8 mouse cellular contexts compared by ENCODE assay signal in the genomic region with DNA sequence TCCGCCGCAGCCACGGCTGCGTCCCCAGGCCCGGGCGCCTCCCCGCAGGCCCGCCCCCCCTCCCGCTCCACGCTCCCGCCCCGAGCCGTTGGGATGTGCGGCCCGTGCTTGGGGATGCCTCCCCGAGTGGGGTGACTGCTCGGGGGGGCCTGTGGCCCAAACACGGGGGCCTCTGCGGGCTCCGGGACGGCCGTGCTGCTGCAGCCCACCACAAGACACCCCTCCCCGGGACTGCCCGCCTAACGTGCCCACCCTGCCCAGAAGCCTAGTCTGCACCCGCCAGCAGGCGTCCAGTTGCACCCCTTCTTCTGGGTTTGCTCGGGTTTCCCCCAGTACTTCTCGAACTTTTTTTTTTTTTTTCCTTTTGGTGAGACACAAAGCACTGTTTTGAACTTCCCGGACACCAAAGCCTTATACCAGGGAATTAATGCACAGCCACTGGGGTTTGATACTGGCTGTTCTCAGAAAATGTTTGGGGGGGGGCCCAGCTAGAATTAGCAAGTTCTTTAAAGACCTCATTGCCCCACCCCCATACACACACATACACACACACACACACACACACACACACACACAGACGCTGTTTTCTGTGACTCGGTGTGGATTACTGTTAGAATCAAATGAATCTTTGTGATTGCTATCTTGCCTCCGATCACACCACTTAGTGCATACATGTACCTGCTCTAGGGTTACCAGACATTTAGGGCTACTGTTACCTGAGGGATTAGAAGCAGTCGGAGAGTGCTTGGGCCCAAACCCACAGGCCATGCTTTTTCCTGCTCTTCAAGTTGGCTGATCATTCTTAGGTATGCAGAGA. TPM values are rescaled to one million over a fixed set of nuclear protein-coding genes. Genes with fewer than 3 reads are reported as not detected.
DNase-seq lines count a peak whose midpoint lies in the region; ATAC-seq and TF ChIP-seq lines count a peak whose summit lies in the region.

No protein-coding gene starts in this region.

- H3K27ac ChIP-seq in kidney, embryonic 14.5 days (ENCODE audit: low read depth, low read length) = peak overlapping the region; percentile 100
- H3K27ac ChIP-seq in ES-Bruce4 (ENCODE audit: insufficient read depth, low read length) = no peak overlapping the region
- peak overlapping the region; percentile 65 for H3K27ac ChIP-seq in hindbrain, embryonic 15.5 days (replicated peaks)
- H3K27ac ChIP-seq in midbrain, embryonic 12.5 days (replicated peaks) = peak overlapping the region; percentile 100

- H3K4me2 ChIP-seq in kidney, embryonic 14.5 days (replicated peaks; ENCODE audit: low read depth, low read length) = peak overlapping the region; percentile 89
- H3K4me2 ChIP-seq in hindbrain, embryonic 15.5 days = peak overlapping the region; percentile 98
- H3K4me2 ChIP-seq in midbrain, embryonic 12.5 days (replicated peaks) = peak overlapping the region; percentile 95

- H3K27me3 ChIP-seq in kidney, embryonic 14.5 days (ENCODE audit: control insufficient read depth, insufficient read depth, low read length) = no peaks in the 10 kb centered on the region
- H3K27me3 ChIP-seq in ES-Bruce4 (ENCODE audit: control insufficient read depth, insufficient read depth, low read length, poor library complexity, severe bottlenecking) = no peaks in the 10 kb centered on the region
- H3K27me3 ChIP-seq in hindbrain, embryonic 15.5 days = no peaks in the 10 kb centered on the region
- H3K27me3 ChIP-seq in midbrain, embryonic 12.5 days = no peaks in the 10 kb centered on the region

- H3K4me1 ChIP-seq in kidney, embryonic 14.5 days (ENCODE audit: control insufficient read depth, insufficient read depth, low read length) = peaks cover 13% of the 10 kb centered on the region
- H3K4me1 ChIP-seq in ES-Bruce4 (ENCODE audit: control insufficient read depth, insufficient read depth, low read length) = no peaks in the 10 kb centered on the region
- peaks cover 20% of the 10 kb centered on the region for H3K4me1 ChIP-seq in hindbrain, embryonic 15.5 days (replicated peaks)
- peaks cover 22% of the 10 kb centered on the region for H3K4me1 ChIP-seq in midbrain, embryonic 12.5 days

- ATAC-seq in kidney, embryonic 14.5 days (ENCODE audit: low FRiP score, low TSS enrichment) = peak; percentile 41
- peak; percentile 40; the same call in 1 of the 2 replicates for ATAC-seq in hindbrain, embryonic 15.5 days (ENCODE audit: low FRiP score, low read depth)
- ATAC-seq in midbrain, embryonic 12.5 days (ENCODE audit: low FRiP score, low read depth) = peak; percentile 61

- peaks cover 16% of the 10 kb centered on the region for H3K36me3 ChIP-seq in kidney, embryonic 14.5 days (ENCODE audit: control insufficient read depth, insufficient read depth, low read length)
- H3K36me3 ChIP-seq in ES-Bruce4 (ENCODE audit: control insufficient read depth, insufficient read depth, low read length, poor library complexity, severe bottlenecking) = peaks cover 22% of the 10 kb centered on the region
- peaks cover 3% of the 10 kb centered on the region; the same call in 1 of the 2 replicates for H3K36me3 ChIP-seq in hindbrain, embryonic 15.5 days
- H3K36me3 ChIP-seq in midbrain, embryonic 12.5 days = peaks cover 17% of the 10 kb centered on the region

- TF ChIP-seq CTCF in ES-Bruce4 (IDR thresholded peaks at IDR 0.05; ENCODE audit: low read depth, low read length) = no peak

- H3K9ac ChIP-seq in kidney, embryonic 14.5 days (ENCODE audit: low read depth, low read length) = peak overlapping the region; percentile 86
- peak overlapping the region; percentile 90 for H3K9ac ChIP-seq in ES-Bruce4 (ENCODE audit: low read depth, poor library complexity, severe bottlenecking)
- H3K9ac ChIP-seq in hindbrain, embryonic 15.5 days = peak overlapping the region; percentile 41; the same call in 1 of the 2 replicates
- peak overlapping the region; percentile 82 for H3K9ac ChIP-seq in midbrain, embryonic 12.5 days (replicated peaks)

- WGBS in kidney, embryonic 14.5 days = under 1% methylated on average over 23 of the region's 34 CpGs
- 3% methylated on average over 32 of the region's 34 CpGs for WGBS in hindbrain, embryonic 15.5 days
- 3% methylated on average over 26 of the region's 34 CpGs for WGBS in midbrain, embryonic 12.5 days

- no peak for TF ChIP-seq POLR2A in ES-Bruce4 (IDR thresholded peaks at IDR 0.05; ENCODE audit: insufficient read depth, low read length)

- H3K4me3 ChIP-seq in kidney, embryonic 14.5 days (ENCODE audit: low read length) = peak overlapping the region; percentile 91
- peak overlapping the region; percentile 64 for H3K4me3 ChIP-seq in ES-Bruce4 (ENCODE audit: low read depth, low read length)
- peak overlapping the region; percentile 68 for H3K4me3 ChIP-seq in hindbrain, embryonic 15.5 days
- H3K4me3 ChIP-seq in midbrain, embryonic 12.5 days = peak overlapping the region; percentile 84

- no peak for DNase-seq in kidney, adult 18-20 months
- peak; percentile 64 for DNase-seq in cerebellum, adult 9-11 months
- no peak for DNase-seq in right cerebral cortex, adult 2 months (ENCODE audit: low spot score in 2 of 2)
- no peak for DNase-seq in Muller cell, postnatal 12 days (ENCODE audit: inconsistent ontology term)

- no peaks in the 10 kb centered on the region for H3K9me3 ChIP-seq in kidney, embryonic 14.5 days (ENCODE audit: control insufficient read depth, low read length)
- H3K9me3 ChIP-seq in ES-Bruce4 (replicated peaks; ENCODE audit: control insufficient read depth, insufficient read depth, low read length, poor library complexity, severe bottlenecking) = no peaks in the 10 kb centered on the region
- no peaks in the 10 kb centered on the region for H3K9me3 ChIP-seq in hindbrain, embryonic 15.5 days
- H3K9me3 ChIP-seq in midbrain, embryonic 12.5 days = no peaks in the 10 kb centered on the region

- TF ChIP-seq EP300 in ES-Bruce4 (IDR thresholded peaks at IDR 0.05; ENCODE audit: insufficient read depth, low read depth, low read length) = no peak

RNA-seq across cellular contexts. Expression of a gene that starts 58.6 kb away (rescaled TPM):
- 0.47 TPM in 1 of 2 replicates, not detected in the other for polyA plus RNA-seq in kidney, embryonic 14.5 days (2014; fragmentation: Nextera tagmentation; extraction: Ambion mirVana)
- 1.9 and 4.8 TPM in 2 replicates for polyA plus RNA-seq in ES-Bruce4 (2011; ENCODE audit: insufficient read depth, insufficient read length, low read depth, missing spikeins)
- polyA plus RNA-seq in hindbrain, embryonic 15.5 days (2015; fragmentation: Nextera tagmentation; extraction: Ambion mirVana) = 2.1 and 4.3 TPM in 2 replicates
- polyA plus RNA-seq in midbrain, embryonic 12.5 days (2016; fragmentation: Nextera tagmentation; extraction: Ambion mirVana) = 2.0 TPM in 1 of 2 replicates, not detected in the other
